Mouse (Mus musculus) olfactory bulb, adult 2 months (tissue): Measurements from ENCODE around the gene Ptbp3.

Experiments used
- CTCF ChIP-seq: fragments of 200-500 bp; IDR thresholded peaks from 2 replicates; pipeline ENCODE4 v1.5.1; 2012; ENCODE audit warnings: low read depth, mild to moderate bottlenecking, low read length, moderate library complexity; ENCODE audit not compliant: insufficient read depth
- POLR2A ChIP-seq: fragments of 200-500 bp; IDR thresholded peaks from 2 replicates; pipeline ENCODE4 v1.6.1; 2012; ENCODE audit warnings: mild to moderate bottlenecking, low read depth, low read length, moderate library complexity; ENCODE audit not compliant: insufficient read depth

- TF ChIP-seq POLR2A (no peak), CTCF (no peak)
Observed at GRCm38 (mm10) chr4:59594614-59595013, 45.5 kb upstream of the Ptbp3 start.
